Mouse (Mus musculus): ENCODE results near the gene Rgs3.

Gene Rgs3

DNA sequence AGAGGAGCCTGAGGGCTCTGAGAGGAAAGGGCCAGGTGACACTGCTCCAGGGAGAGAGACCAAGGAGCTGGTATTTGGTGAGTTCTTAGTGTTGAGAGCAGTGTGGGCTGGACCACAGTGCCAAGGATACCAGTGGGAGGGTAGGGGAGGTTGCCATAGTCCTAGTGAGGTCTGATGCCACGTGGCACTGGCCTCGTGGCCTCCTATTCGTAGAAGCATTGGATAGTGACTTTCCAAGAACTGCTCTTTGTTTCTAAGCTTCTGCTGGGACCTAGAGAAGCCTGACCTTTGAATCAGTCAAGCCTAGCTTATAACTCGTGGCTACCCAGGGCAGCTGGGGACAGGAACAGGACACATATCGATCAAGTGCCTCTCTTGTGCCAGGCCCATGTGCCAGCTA lies 164.1 kb downstream of the Rgs3 start:
- DNase-seq (ENCODE audit: inconsistent ontology term), result no peak

DNA sequence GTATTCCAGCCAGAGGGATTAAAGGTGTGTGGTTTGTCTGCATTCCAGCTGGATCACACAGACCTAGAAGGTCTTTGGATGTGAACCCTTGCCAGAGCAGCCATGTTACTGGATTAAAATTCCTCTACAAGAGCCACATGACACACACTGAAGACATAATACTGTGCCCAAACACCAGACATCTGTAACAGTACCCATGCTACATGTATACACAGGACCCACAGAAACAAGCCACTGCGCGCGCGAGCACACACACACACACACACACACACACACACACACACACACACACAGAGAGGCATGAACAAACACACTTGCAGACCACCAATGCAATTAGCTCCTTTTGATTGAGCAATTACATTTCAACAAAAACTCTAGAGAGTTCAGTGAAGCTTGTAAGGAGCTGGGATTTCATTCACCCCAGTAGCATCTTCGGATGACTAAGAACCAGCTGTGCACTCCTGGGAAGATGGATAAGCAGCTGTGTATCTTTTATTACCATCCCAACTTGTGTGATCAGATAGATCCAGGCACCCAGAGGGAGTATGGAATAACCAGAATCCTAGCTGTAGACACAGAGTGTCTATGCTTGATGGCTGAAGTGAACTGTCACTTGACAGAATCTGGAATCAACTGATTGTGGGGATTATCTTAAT lies 166.8 kb downstream of the Rgs3 start:
- no peak for DNase-seq (ENCODE audit: inconsistent ontology term)

DNA sequence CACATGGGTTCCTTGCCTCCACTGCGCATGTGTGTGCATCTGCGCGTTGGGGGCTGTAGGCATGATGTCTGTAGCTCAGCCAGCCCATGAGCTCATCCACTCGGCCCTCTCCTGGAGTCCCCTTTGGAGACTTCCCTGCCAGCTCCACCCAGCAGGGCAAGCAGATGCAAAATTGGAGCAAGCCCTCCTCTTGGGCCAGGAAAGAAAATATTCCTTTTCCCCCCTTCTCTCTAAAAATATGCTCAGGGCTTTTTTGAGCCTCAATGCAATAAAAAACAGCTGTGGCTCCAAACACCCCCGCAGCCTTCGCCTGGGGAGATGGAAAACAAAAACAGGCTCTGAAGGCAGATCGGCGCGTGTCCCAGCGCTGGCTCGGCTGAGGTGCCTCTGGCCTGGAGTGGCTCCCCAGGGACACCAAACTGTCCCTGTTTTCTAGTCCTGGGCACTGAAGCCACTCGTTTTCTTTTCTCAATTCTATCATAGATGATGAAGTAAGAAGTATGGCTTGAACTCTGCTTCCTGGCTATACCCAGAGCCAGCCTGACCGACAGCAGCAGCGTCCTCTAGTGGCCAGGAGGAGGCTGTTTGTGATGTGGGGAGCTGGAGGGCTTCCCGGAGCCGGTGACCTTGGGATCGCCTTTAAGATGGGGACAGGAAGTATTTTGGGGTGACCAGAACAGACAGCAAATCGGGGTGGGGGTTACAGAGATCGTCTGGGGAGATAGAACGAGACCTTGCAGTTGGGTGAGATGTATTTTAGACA lies 168.1 kb downstream of the Rgs3 start:
- no peak for DNase-seq (ENCODE audit: inconsistent ontology term)

DNA sequence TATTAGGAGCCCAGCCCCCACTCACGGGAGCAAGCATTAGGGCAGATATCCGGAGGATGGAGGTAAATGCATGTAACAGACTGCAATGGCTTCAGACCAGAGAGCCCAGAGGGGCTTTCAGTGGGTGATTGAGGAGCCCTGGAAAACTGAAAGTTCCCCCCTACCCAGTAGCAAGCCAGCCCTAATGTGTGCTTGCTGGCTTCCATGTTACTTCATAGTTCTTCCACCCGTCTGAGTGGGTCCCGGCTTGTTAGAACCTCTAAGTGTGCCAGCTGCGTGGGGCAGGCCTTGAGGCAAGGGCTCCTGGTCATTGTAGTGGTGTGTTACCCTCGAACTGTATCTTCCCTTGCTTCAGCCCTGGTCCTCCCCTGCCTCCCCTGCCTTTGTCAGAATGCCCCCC lies 168.8 kb downstream of the Rgs3 start:
- DNase-seq (ENCODE audit: inconsistent ontology term), result no peak

DNA sequence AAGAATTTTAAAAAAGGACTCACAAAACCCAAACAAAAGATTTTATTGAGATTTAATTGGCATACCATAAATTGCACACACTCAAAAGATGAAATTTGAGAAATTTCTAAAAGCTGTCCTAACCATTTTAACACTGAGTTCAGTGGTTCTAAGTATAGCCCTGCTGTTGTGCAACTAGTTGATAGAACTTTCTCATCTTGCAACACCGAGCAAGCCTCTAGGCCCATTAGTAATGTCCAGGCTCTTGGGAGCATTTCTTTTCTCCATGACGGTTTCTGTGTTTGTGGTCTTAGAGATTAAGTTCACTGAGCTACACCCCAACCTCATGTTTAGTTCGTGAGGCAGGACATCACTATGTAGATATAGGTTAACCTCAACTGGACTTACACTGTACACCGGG lies 169.5 kb downstream of the Rgs3 start:
- no peak for DNase-seq (ENCODE audit: inconsistent ontology term)

DNA sequence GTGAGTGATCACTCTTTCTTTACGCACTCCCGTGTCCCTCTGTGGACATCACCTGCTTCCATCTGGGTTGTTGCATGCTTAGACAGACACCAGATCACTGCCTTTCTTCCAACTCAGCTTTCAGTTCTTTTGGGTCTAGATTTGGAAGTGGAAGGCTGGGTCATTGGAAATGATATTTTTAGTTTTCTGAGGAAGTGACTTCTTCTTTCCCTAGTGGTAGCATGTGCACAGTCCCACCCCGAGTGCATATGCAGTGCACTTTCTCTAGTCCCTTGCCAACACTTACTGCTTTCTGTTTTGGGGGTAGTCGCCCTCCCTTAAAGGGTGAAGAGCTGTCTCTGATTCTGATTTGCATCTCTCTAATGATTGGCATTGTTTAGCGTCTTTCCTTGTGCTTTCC lies 170.3 kb downstream of the Rgs3 start:
- DNase-seq (ENCODE audit: inconsistent ontology term), result no peak

DNA sequence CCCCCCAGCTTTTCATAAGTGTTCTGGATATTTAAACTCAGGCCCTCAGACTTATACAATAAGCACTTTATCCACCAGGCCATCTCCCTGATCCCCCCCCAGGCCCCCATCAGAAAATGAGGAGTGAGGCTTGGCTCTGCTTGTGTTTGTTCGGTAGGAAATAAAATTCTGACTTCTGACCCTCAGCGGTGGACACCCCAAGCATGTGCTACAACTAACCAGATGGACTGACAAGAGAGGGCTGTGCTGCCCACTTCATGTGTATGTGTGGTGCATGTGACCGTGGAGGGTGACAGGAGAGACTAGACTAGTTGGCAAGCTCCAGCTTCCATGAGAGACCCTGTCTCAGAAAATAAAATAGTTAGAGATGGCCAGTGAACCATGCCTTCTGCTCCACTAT lies 171.2 kb downstream of the Rgs3 start:
- no peak for DNase-seq (ENCODE audit: inconsistent ontology term)

DNA sequence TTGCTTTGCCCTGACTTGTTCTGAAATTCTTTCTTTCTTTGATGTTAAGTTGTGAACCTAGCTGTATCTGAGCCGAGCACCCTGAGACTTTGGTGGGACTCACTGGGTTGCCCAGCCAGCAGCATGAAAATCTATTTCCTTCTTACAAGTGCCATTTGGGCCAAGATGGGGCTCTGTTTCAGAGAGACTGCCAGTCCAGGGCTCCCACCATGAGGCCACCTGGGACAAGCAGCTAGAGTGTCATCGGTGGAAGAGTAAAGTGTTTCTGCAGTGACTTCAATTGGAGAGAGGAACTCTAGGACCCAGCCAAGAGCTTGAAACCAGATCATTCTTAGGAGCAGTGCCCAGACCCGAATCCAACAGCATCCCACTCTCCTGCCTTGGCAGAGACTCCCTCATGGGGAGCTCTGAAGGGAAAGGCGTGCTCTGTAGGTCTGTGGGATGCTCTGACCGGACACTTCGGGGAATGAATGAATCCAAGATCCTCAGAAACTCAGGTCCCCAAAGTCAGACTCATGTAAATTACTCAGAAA lies 171.9 kb downstream of the Rgs3 start:
- DNase-seq (ENCODE audit: inconsistent ontology term), result no peak

DNA sequence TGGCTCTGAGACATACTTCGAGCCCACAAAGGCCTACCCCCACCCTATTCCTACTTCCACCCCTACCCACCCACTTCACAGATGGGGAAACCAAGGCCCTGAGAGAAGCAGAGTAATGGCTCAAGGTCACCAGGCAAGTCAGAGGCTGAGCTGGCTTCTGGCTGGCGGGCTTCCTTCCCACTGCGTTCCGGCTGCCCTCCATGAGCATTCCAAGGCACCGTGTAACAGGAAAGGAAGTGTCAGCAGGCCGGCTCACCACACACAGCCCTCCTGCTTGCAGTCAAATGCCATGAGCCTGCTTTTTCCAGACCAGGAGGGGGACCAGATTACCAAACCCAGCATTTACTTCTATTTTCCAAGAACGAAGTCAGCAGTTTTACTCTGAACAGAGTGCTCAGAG lies 172.4 kb downstream of the Rgs3 start:
- DNase-seq (ENCODE audit: inconsistent ontology term), result no peak

DNA sequence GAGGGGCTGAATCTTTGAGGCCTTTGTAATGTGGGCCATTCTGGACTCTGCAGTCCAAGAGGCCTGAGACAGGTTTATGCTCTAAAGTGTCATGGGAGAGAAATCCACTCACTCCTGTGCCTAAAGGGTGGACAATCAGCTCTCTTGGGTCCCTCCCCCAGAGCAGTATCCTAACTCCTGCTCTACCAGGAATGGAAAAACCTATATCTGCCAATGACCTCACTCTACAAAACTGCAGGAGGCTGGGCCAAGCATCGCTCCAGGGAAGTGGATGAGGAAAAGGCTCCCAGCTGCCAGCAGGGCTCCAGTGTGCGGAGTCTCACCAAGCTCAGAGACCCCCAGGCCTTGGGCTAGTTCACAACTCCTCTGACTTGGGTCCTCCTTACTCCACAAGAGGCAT lies 173.2 kb downstream of the Rgs3 start:
- peak; percentile 65 for DNase-seq (ENCODE audit: inconsistent ontology term)

DNA sequence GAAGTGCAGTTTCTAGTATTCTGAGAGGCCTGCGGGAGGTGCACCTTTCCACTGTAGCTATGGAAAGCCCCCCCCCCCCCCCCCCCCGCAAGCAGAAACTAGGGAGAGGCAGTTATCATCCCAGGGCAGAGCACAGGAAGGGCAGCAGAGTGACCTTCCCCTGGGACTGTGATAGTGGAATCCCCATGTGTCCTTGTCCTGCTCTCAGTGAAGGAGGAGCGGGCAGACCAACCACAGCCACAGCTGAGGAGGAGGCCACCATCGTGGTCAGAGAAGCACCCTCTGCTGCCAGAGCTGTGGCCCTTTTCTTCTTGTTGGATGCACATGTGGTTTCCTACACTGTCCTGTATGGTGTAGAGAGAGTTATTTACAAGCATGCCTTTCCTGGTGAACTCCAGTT lies 174.3 kb downstream of the Rgs3 start:
- DNase-seq (ENCODE audit: inconsistent ontology term), result no peak

DNA sequence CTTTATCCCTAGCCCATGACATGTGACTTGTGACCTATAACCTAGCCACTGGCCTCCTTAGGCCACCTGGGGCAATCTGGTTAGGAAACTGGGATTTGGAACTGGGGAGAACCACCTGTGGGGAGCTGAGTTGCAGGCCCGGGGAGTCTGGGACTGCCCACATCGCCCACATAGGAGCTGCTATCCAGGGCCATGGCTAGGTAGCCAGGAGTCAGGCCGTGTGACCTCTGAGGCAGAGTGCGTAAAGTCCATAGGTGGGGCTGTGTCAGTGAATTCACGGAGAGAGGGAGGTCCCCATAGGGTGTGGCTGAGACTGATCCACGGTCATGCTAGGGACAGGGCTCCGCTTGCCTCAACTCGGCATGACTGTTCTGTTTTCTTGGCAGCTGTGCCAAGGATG lies 175.6 kb downstream of the Rgs3 start:
- DNase-seq (ENCODE audit: inconsistent ontology term), result no peak

DNA sequence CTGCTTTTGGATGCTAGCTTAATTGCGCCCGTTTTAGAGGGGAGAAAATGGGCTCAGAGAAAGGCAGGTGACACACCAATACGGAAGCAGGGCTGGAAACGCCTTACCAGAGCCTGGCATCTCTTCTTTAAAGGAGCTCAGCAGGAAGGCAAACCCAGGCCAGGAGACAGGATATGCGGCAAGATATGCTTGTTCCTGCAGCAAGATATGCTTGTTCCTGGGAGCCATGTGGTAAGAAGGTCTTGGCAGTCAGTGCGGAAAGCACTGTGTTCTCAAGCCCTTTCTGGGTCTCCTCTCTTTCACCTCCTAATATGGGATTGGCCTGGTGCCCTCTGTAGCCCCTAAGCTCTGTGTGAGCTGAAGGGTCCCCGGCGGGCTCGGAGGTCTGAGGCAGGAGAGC lies 176.2 kb downstream of the Rgs3 start:
- no peak for DNase-seq (ENCODE audit: inconsistent ontology term)

DNA sequence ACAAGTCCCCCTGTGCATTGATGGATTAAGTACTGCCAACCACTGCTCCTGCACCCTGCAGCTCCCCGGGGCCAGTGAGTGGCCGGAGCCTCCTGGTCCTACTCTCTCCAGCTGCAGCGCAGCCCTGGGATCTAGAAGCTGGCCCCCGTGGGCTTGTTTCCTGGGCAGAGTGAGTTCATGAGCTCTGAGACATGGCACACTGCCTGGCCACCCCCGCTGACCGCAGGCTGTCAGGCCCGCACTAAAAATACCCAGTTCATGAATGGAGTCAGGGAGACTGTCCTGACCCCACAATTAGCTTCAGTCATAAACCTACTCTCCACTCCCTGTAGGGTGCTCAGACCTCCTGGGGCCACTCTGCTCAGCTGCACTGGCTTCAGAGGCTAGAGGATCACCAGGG lies 176.8 kb downstream of the Rgs3 start:
- peak; percentile 91 for DNase-seq (ENCODE audit: inconsistent ontology term)

DNA sequence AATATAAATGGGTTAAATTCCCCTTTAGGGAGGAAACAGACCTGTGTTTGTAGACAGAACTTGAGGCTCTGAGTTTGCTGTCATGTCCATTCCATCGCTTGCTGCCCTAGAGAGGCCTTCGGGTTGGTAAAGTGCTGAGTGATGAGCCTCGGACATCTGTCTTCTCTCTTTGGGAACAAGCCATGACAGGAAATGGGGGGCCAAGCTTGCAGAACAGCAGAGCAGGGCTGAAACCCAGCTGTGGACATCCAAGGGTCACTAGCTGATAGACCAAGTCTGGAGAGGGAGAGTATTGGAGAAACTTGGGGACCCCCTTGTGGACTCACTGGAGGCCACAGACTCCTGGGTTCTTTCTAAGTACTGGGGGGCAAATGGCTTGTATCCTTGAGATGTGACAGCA lies 177.3 kb downstream of the Rgs3 start:
- no peak for DNase-seq (ENCODE audit: inconsistent ontology term)

DNA sequence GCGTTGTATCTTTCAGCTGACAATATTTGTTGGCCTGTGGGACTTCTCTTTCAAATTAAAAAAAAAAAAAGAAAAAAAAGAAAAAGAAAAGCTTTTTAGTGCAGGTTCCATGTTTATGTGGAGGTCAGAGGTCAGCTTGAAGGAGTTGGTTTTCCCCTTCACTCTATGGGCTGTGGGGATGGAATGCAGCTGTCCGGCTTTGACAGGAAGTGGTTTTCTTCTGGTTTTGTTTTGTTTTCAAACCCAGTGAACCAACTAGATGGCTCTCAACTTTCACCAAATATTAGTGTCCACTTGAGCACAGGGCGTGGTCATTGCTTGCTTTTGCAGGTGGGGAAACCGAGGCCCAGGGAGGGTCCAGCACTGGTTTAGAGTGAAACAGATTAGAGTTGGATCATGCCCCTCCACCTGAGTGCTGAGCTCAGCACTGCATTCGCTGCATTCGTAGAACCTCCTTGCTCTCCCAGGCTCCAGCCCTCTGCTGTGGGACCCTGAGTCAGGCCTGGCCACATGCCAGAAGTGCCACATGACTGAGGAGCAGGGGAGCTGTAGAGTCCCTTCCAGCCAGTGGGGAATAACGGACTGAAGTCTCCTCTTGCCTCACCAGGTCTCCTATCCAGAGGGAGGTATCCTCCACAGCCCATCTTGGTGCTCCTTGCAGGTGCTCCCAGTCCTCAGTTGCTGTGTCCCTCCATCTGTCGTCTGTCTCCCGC lies 178.5 kb downstream of the Rgs3 start:
- DNase-seq (ENCODE audit: inconsistent ontology term), result peak; percentile 60

DNA sequence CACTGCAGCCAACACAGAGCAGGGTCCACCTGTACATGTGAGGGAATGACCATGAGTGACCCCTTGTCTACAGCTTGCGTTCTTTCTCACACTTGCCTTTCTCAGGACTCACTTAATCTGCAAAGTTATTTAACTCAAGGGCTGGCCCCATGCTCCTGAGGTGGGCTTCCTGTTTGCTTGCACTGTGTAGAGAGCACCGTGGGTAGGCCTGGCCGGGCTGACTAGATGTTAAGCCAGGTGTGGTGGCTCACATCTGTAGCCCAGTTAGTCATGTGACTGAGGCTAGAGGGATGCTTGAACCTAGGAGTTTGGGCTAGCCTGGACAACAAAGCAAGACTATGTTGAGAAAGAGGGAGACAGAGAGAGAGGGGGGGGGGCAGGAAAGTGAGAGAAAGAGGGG lies 179.3 kb downstream of the Rgs3 start:
- DNase-seq (ENCODE audit: inconsistent ontology term), result no peak

DNA sequence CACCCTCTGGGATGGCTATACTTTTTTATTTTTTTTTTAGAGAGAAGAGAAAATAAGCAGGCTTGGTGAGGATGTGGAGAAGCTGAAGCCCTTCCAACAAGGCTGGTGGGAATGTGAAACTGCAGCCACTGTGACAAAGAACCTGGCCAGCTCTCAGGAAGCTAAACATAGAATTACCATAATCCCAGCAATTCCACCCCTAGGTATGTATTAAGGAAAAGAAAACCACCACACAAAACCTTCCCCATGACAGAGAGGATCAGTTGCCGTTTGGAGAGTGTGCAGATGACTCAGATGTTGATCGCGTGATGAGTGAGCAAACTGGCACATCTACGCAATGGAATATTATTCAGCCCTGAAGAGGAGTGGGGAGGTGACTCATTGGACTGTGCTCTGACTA lies 179.9 kb downstream of the Rgs3 start:
- DNase-seq (ENCODE audit: inconsistent ontology term), result no peak

DNA sequence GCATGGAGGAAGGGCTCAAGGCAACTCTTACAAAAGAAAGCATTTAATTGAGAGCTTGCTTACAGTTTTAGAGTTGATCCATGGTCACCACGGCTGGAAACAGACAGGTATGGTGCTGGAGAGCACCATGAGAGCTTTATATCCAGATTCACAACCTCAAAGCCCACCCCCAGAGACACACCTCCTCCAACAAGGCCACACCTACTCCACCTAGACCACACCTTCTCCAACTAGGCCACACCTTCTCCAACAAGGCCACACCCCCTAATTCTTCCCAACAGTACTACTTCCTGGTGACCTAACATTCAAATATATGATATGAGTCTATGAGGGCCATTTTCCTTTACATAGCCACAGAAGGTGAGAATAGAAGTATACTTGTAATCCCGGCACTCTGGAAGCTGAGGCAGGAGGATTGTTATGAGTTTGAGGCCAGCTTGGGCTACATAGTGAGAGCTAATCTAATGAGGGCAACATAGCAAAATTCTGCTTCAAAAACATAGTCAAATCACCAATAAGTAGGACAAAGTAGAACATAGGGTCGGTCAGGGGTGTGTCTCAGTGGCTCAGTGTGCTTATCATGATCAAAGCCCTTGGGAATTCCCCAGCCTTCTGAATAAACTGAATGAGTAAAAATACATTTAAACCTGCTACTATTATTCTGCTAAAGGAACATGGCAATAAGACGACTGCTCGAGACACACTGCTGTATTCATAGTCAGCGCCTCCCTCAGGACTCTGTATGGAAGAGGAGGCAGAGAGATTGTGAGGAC lies 180.8 kb downstream of the Rgs3 start:
- no peak for DNase-seq (ENCODE audit: inconsistent ontology term)

DNA sequence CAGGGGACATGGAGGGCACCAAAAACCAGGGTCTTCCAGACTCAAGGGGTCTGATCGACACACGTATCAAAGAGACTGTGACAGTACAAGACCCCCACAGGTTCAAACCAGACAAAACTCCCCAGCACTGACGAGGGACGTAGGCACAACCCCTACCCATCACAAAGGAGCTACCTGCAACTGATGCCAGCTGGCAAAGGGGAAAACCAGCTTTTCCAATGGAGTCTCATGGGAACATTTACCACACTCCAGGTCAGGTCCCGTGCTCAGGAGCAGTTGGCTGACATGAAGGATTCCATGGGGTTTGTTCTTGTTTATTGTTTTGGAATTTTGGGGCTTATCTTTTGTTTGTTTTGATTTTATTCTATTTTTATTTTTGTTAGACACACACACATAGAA lies 181.4 kb downstream of the Rgs3 start:
- DNase-seq (ENCODE audit: inconsistent ontology term), result no peak

DNA sequence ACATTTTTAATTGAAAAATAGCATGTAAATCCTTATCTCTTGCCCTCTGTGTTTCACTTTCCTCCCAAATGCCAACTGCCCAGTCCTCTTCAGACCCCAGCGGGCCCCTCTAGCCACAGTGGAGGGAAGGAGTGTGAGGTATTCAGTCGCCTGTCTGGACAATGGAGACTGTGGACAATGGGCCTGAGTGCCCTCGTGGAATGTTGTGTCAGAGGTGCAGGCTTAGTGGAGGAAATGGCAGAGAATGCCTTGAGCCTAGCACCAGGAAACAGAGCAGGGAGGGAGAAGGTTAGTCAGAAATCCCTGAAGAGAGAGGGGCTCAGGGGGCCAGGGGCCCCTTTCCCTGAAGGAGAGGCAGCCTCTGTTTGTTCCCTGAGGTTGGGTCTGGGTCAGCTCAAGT lies 182.0 kb downstream of the Rgs3 start:
- DNase-seq (ENCODE audit: inconsistent ontology term), result peak; percentile 69

Data from Muller cell, postnatal 12 days (primary cell).